Mouse (Mus musculus) layer of hippocampus, adult 18-20 months (tissue): ENCODE measurements around the gene Trim41. TPM values are rescaled to one million over a fixed set of nuclear protein-coding genes. Genes with fewer than 3 reads are reported as not detected.

Experiments
- DNase-seq, 2 experiments: peaks; one replicate each; pipeline ENCODE4 v3.0.0; 2022; ENCODE audit warnings: low spot score in 2 of 2
- total RNA-seq, 2 experiments: library from RNA; stranded (reverse); gene quantifications; 2 replicates each; pipeline ENCODE4 v1.2.3; 2021

The Trim41 gene
- total RNA-seq, 2 experiments from 2014 or later, result 58.1 to 62.3 TPM

DNA sequence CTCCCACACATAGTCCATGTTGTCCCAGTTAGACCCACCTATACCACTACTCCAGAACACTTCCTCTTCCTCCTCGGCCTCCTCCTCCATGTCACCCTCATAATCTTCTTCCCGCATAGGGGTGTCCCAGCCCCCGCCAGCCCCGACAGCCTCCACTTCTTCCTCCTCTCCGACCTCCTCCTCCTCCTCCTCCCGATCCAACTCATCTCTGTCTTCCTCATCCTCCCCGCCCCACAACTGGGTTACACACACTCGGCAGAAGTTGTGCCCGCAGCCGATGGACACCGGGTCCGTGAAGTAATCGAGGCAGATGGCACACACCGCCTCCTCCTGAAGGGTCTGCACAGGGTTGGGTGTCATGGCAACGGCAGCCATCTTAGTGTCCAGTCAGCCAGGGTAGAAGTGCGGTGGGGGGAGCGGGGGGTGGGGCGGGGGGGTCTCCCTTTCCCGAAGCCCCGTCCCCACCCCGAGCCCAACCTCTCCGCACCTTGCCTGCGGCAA lies 822 bp downstream of the Trim41 start:
- DNase-seq, result peak in 1 of 2 experiments; percentile 27

DNA sequence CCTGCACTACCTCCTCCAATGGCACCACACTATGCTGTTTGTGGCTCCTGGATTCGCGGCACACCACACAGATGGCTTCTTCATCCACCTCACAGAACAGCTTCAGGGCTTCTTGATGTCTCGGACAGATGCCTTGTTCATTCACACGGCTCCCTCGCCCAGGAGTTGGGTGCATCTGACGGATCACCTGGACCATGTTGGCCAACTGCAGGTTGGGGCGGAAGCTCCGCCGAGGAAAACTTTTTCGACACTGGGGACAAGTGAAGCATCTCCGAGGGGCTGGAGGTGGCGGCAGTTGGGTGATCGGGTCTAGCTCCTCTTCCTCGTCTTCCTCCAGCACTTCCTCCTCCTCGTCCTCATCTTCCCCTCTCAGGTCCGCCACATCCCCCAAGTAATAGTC lies 1.3 kb downstream of the Trim41 start:
- no peak for DNase-seq

DNA sequence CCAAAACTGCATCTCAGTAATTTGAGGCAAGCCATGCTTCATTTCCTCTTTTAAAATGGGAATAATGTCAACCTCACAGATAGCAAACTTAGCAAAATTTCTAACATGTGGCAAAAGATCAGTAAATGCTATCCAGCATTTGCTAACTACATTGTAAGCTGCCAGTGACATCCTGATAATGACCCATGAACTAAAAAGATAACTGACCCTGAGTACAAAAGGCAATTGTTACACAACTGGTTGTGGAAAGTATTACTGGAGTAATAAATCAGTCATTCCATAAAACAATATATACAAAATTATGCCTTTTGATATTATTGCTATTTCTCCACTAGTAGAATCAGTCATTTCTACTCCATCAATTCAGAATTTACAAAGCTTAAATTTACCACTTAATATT lies 3.4 kb downstream of the Trim41 start:
- no peak for DNase-seq

DNA sequence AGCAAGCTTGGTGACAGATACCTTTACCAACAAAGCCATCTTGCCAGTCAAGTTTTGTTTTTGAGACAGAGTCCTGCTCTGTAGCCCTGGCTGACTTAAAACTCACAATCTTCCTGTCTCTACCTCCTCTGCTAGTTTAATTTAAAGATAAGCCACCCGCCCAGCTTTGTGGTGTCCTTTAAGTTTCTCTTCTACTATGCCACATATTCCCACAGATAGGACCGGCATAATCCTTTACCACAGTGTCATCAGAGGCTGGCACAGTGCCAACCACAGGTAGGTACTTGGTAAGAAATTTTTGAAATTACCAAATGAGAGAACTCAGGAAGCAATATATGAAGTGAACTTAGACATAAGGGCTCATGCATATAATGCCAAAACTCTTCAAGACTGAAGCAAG lies 7.0 kb downstream of the Trim41 start:
- DNase-seq, result no peak

DNA sequence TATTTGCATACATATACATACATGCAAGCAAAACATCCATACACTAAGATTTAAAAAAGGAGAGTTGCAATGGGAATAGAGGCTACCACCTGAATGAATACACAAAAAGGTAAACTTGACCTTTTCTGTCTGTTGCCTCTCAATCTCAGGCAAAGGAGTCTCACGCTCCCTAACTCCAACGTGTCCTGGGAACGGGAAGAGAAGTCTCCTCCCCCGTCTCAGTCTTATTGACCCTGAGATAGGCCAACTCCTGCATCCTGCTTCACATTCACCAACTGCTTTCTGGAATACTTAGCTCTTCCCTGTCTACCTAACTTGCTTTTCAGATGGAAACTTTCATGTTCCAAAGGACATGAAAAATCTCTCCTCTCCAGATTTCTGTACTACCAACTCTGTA lies 7.7 kb downstream of the Trim41 start:
- DNase-seq, result no peak

DNA sequence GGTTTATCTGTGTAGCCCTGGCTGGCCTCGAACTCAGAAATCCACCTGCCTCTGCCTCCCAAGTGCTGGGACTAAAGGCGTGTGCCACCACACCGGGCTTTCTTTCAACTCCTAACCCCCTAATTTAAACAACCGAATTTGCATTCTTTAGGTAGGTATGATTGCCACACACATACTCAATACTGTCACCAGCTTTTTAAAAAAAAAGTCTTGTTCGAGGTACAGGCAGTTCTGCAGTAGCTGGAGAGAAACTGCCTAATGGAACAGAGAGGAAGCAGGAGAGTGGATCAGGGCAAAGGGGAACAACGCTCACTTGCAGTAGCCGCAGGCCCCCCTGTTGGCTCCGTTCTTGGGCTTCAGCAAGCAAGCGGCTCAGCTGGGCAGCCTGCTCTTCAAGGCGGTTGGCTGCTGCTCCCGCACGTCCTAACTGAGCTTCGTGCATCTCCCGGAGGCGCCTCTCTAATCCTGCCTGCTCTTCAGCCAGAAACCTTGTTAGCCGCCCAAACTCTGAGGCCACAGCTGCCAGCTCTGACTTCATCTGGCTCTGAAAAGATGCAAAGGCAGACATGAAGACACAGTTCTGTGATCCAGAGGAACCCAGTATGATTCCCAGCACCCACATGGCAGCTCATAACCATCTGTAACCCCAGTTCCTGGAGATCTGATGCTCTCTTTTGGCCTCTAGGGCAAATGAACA lies 8.3 kb downstream of the Trim41 start:
- DNase-seq, result no peak

DNA sequence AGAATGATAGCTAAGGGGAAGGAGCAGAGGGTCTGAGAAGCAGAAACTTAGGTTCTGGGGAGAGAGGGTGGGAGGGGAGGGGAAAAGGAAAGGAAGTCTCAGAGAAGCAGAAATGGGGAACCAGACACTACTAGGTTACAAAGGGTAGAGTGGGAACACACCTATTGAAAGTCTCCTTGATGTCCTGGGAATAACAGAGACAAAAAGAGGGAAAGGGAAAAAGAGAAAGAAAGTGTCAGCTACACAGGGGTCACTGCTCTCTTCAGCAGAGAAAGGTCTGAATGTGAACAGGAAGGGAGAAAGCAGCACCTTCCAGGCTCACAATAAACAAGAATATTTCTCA lies 8.9 kb downstream of the Trim41 start:
- no peak for DNase-seq

DNA sequence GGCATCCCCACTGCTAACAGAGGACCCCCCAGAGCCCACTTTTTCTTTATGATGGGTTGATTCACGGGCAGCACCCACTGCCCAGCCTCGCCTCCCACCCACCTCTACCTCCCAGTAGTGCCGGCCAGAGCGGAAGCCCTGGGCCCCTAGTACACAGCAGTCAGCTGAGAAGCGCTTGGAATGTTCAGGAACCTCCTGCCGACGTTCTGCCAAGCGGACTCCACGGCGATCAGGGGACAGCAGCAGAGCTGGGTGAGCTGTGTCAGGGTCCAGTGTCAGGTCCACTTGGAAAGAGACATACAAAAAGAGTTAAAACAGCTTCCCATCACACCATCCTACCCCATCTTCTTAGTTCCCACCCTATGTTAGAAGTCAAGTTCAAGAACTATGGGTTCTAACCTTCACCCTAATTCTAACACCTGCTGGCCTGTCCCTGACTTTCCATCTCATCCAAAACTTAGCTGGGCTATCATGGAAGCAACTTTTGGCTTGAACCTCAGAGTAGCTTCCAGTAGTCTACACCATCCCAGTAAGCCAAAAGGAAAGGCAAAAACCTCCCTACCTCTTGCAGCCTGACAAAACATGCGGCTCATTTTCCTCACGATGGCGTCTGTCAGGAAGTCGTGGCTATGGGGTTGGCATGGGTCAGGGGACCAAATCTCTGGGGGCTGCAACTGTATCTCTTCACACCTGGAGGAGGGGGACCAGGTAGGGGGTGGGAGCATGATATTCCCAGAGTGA lies 9.4 kb downstream of the Trim41 start:
- DNase-seq, result no peak

DNA sequence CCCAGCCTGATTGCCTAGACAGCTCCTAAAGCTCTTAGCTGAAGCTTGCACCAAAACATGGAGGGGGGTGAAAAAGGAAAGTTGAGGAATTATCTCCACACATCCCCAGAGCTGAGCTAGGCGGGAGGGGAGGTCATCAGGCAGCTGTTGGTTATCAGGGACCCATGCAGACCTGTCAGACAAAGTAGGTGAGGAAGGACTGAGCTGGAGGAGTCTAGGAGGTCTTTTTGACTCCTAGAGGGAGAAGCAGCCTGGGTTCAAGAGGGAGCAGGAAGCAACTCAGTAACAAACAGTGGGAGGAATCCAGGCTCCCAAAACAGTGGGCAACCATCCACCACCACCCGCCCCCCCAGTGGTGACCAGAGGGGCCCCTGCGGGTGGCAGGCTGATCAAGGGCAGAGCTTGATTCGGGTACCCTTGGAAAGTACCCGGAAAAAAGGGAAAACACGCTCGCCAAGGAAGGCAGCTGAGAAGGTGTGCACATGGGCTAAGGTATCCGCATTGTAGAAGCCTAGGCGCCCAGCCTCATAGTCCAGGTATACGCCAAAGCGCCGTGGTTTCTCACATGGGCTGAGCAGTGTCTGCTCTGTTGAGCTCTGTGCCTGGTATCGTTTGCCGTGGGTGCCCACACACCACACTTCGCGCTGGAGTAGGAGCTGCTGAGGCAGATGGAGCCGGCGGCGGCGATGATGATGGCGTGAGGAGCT lies 10.1 kb downstream of the Trim41 start:
- peak in 1 of 2 experiments; percentile 77 for DNase-seq

DNA sequence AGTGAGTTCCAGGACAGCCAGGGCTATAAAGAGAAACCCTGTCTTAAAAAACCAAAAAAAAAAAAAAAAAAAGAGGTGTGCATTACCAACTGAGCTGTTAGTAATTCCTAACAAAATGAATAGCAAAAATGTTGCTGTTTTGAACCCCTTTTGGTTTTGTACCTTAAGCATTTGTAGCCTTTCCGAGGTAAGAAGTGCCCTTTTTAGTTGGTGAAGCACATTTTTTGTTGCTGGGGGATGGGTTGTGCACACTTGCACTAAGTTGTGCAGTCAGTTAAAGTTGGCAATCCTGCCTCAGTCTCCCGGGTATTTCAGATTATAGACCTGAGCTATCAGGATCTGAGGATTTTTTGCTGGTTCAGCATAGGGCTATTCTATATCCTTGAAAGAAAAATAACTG lies 12.2 kb downstream of the Trim41 start:
- no peak for DNase-seq

DNA sequence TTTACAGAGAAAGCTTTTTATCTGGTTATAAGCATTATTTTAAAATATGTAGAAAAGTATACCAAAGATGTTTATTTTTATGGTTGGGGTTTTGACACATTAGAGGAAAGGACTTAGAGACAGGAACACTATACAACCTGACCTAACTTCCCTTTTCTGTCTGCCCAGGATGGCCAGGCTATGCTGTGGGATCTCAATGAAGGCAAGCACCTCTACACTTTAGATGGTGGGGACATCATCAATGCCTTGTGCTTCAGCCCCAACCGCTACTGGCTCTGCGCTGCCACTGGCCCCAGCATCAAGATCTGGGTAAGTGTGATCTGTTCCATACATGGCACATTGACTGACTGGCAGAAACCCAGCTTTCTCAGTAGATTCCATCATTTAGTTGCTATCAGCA lies 13.2 kb downstream of the Trim41 start:
- no peak for DNase-seq

DNA sequence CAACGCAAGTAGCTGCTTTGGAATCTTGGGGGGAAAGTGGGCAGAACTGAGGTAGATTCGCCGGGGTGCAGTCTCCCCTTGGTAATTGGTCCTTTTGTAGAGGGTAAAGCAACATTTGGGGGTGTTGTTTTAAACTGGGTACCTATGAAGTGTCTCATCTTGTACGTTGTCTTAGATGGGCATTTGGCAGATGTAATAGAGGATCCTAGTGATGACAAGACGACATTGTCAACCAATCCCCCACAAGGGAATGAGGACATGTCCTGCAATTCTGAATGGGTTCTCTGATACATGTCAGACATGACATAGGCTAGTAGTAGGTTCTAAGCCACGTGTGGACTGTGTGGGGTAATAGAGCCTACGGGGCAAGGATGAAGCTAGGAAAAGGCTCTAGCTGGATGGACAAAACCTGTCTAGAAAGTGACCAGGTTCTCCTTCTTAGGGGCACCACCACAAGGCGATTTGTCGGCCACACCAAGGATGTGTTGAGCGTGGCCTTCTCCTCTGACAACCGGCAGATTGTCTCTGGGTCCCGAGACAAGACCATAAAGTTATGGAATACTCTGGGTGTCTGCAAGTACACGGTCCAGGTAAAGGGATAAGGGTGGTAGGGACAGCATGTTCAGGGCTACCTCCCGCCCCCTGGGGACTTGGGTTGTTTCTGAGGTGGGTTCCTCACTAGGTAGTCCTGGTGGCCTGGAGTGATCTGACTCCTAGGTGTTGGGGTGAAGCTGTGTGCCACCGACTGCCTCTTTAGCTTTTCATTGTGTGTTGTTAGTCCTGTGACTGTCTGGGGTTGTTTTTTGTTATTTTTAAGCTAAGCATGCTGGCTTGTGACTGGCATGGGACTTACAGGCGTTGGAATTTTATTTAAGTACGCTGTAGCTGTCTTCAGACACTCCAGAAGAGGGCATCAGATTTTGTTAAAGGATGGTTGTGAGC lies 15.1 kb downstream of the Trim41 start:
- no peak for DNase-seq

DNA sequence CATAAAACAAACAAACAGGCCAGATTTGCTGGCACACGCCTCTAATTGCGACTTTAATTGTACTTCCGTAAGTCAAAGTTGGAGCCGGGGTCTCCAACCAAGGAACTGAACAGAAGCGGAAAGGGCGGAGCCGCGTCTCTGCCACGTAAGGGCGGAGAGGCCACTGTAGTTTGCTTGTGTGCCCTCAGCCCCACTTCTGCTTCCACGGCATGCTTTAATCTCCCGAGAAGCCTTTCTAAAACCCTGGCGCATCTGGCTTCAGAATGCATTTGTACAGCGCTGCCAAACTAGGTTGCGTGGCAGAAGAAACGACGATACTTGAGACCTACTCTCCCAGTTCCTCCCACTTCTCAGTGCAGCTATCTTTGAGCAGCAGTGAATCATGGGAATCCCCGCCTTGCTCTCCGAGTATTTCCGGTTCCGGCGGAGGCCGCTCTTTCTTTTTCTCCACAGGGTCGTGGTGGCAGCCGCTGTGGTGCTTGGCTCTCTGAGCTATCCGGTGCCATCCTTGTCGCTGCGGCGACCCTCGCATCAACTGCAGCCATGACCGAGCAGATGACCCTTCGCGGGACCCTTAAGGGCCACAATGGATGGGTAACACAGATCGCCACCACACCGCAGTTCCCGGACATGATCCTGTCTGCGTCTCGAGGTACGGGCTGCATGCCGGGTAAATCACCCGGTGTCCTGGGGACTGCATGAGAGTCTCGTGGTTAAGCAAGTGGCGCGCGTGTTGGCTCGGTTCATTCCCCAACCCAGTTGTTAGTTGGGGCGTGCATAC lies 17.0 kb downstream of the Trim41 start, which contains the start of gene Rack1:
Gene Rack1, plus strand, starts transcription at position 412 of the 781 bp plus-strand sequence.
- peak; percentile 91 to 94 for DNase-seq

DNA sequence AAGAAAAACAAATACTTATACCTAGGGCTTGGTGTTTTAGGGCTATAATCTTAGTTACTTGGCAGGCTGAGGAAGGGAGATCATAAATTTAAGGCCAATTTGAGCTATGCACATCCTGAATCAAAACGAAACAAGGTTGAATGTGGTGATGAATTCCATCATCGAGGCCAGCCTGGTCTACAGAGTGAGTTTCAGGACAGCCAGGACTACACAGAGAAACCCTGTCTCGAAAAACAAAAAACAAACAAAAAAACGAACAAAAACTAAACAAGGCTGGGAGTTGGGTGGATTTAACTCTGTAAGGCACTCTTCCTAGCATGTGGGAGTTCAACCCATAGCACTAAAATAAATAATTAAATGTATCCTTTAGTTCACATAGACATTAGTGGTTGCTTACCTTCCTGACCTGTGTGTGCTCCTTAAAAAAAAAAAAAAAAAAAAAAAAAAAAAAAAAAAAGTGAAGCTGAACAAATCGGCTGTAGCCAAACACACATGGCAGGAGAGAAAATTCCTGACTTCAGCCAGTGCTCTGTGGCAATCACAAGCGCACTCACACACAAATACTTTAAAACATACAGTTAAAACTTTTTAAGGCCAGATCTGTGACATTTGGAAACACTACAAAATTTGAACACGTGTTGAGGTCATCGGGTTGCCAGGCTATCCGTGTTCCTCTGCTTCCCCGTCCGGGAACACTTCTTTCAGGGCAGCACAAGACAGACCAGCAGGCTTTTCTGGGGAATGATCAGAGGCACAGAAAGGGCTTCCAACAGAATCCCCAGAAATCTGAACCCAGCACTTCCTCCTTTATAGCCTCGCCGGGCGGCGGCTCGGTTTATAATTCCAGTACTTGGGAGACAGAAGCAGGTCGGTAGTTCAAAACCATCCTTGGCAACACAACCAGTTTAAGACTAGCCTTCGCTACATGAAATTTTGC lies 17.9 kb downstream of the Trim41 start:
- no peak for DNase-seq

DNA sequence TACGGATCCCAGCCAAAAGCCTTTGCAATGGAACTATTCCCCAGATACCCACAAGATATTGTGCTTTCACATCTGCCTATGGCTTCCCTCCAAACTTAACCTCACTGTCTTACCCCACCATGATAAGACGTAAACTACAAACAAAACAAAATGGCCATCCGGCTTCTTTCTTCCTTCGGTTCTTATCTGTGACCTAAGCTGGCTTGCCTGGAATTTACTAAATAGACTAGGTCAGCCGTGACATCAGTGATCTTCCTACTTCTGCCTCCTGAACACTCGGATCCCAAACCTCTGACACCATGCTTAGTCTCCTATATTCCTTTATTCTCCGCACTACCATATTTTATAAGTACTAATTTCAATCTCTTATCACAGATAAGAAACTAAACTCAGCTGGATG lies 18.8 kb downstream of the Trim41 start:
- DNase-seq, result no peak

DNA sequence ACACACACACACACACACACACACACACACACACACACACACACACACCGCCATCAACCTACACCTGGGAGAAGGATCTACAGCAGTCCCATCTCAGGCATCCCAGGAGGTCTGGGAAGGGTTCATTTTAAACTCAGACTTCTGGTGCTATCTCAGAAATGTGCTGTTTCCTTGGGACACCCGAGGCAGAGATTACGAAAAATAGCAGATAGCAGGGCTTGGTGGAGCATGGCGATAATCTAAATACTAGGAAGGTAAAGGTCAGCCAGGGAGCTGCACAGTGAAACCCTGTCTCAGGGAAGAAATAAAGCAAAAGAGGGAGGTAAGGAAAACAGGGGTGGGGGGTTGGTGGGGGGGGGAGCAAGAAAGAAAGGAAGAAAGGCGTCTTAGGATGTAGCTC lies 19.9 kb downstream of the Trim41 start:
- DNase-seq, result no peak

DNA sequence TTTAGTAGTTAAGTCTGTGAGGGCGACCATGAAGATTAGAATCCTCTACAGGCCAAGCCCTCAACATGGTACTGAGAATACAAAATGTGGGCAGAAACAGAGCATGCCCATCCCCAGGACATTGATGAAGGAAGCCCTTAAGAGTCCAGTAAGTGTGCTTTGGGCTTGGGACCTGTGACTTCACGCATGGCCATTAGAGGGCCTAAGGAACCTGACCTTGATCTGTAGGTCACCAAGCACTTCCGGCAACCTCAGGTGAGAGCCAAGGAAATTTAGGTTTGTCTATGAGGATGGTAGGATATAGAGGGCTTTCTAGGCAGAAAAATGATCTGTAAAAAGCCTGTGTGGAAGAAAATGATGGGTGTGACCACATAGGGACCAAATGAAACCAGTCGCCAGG lies 20.9 kb downstream of the Trim41 start:
- DNase-seq, result no peak

DNA sequence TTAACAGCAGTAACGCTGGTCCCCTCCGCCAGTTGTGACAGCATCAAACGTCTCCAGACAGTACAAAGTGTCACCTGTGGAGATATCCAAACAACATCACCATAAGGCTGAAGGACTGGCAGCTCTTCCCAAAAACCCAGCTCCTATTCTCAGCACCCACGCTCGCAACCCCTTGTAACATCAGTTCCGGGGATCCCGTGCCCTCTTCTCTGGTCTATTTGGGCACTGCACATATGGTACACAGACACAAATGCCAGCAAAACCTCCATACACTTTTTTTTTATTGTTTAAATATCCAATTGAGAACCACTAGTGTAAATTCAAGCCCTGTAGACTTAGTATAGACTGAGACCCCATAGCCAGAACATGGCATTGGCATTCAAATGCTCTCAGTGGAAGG lies 21.9 kb downstream of the Trim41 start:
- no peak for DNase-seq

DNA sequence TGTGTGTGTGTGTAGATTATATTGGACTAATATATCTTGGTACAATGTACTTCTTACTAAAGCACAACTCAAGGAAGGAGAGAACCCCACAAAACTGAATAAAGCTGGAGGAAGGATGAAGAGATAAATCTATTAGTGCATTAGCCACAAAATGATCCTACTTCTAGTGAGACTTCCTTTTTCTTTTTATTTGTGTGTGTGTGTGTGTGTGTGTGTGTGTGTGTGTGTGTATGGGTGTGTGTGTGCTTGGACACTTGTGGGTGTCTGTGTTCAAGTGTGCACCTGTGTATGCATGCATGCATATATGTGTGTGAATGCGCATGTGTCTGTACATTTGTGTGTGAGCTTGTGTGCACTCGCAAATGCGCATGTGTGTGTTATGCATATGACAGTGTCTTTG lies 24.0 kb downstream of the Trim41 start:
- DNase-seq, result no peak
